Mouse (Mus musculus): ENCODE data around the gene Selplg. TPM values are rescaled to one million over a fixed set of nuclear protein-coding genes. Genes with fewer than 3 reads are reported as not detected.
"Not testable (repeated sequence)": the region's sequence is repeated elsewhere in the genome, so short reads cannot be mapped to it uniquely, and the experiment has no call there.

The Selplg gene
- polyA plus RNA-seq, 1 experiment: 11.7 TPM

GRCm38 (mm10) chr5:113789075-113789788, 43.2 kb downstream of the Selplg start:
- TF ChIP-seq CTCF (IDR thresholded peaks at IDR 0.05; ENCODE audit: control insufficient read depth, insufficient read depth, insufficient replicate concordance, low read depth, low read length) (no peak), POLR2A (IDR thresholded peaks at IDR 0.05; ENCODE audit: control insufficient read depth, low read depth, low read length) (no peak)
- Histone ChIP-seq H3K27me3 (ENCODE audit: control insufficient read depth, insufficient read depth, low read length) (no peaks in the 10 kb centered on the region), H3K4me1 (ENCODE audit: control insufficient read depth, insufficient read depth, low read length) (no peaks in the 10 kb centered on the region), H3K36me3 (ENCODE audit: control insufficient read depth, insufficient read depth, low read length) (no peaks in the 10 kb centered on the region), H3K4me3 (ENCODE audit: control insufficient read depth, low read depth, low read length) (no peak overlapping the region), H3K27ac (ENCODE audit: control insufficient read depth, insufficient read depth, low read depth, low read length) (no peak overlapping the region)

- H3K4me3 ChIP-seq (ENCODE audit: control insufficient read depth, low read depth, low read length): no peak overlapping the region
- H3K27ac ChIP-seq (ENCODE audit: control insufficient read depth, insufficient read depth, low read depth, low read length): no peak overlapping the region
- H3K27me3 ChIP-seq (ENCODE audit: control insufficient read depth, insufficient read depth, low read length): no peaks in the 10 kb centered on the region
- H3K4me1 ChIP-seq (ENCODE audit: control insufficient read depth, insufficient read depth, low read length): peaks cover under 1% of the 10 kb centered on the region; the same call in 1 of the 2 replicates
- no peaks in the 10 kb centered on the region for H3K36me3 ChIP-seq (ENCODE audit: control insufficient read depth, insufficient read depth, low read length)
- TF ChIP-seq POLR2A (IDR thresholded peaks at IDR 0.05; ENCODE audit: control insufficient read depth, low read depth, low read length) (no peak), CTCF (IDR thresholded peaks at IDR 0.05; ENCODE audit: control insufficient read depth, insufficient read depth, insufficient replicate concordance, low read depth, low read length) (no peak)
Measured at GRCm38 (mm10) chr5:113788645-113789044, 43.8 kb downstream of the Selplg start.

GRCm38 (mm10) chr5:113786985-113787384, 45.5 kb downstream of the Selplg start:
- Histone ChIP-seq H3K27ac (ENCODE audit: control insufficient read depth, insufficient read depth, low read depth, low read length) (no peak overlapping the region), H3K4me1 (ENCODE audit: control insufficient read depth, insufficient read depth, low read length) (peaks cover 5% of the 10 kb centered on the region; the same call in 1 of the 2 replicates), H3K4me3 (ENCODE audit: control insufficient read depth, low read depth, low read length) (no peak overlapping the region), H3K27me3 (ENCODE audit: control insufficient read depth, insufficient read depth, low read length) (no peaks in the 10 kb centered on the region), H3K36me3 (ENCODE audit: control insufficient read depth, insufficient read depth, low read length) (no peaks in the 10 kb centered on the region)
- TF ChIP-seq CTCF (IDR thresholded peaks at IDR 0.05; ENCODE audit: control insufficient read depth, insufficient read depth, insufficient replicate concordance, low read depth, low read length) (no peak), POLR2A (IDR thresholded peaks at IDR 0.05; ENCODE audit: control insufficient read depth, low read depth, low read length) (no peak)

- H3K4me3 ChIP-seq (ENCODE audit: control insufficient read depth, low read depth, low read length); H3K27me3 ChIP-seq (ENCODE audit: control insufficient read depth, insufficient read depth, low read length); H3K27ac ChIP-seq (ENCODE audit: control insufficient read depth, insufficient read depth, low read depth, low read length); H3K36me3 ChIP-seq (ENCODE audit: control insufficient read depth, insufficient read depth, low read length); H3K4me1 ChIP-seq (ENCODE audit: control insufficient read depth, insufficient read depth, low read length): not testable (repeated sequence)
Measured at GRCm38 (mm10) chr5:113784104-113784503, 48.3 kb downstream of the Selplg start.

- Histone ChIP-seq H3K36me3 (ENCODE audit: control insufficient read depth, insufficient read depth, low read length) (no peaks in the 10 kb centered on the region), H3K4me3 (ENCODE audit: control insufficient read depth, low read depth, low read length) (no peak overlapping the region), H3K27ac (ENCODE audit: control insufficient read depth, insufficient read depth, low read depth, low read length) (no peak overlapping the region), H3K4me1 (ENCODE audit: control insufficient read depth, insufficient read depth, low read length) (peaks cover 5% of the 10 kb centered on the region; the same call in 1 of the 2 replicates), H3K27me3 (ENCODE audit: control insufficient read depth, insufficient read depth, low read length) (no peaks in the 10 kb centered on the region)
- TF ChIP-seq CTCF (IDR thresholded peaks at IDR 0.05; ENCODE audit: control insufficient read depth, insufficient read depth, insufficient replicate concordance, low read depth, low read length) (no peak), POLR2A (IDR thresholded peaks at IDR 0.05; ENCODE audit: control insufficient read depth, low read depth, low read length) (no peak)
Measured at GRCm38 (mm10) chr5:113783581-113784001, 48.9 kb downstream of the Selplg start.

- no peak overlapping the region for H3K27ac ChIP-seq (ENCODE audit: control insufficient read depth, insufficient read depth, low read depth, low read length)
- TF ChIP-seq CTCF (IDR thresholded peaks at IDR 0.05; ENCODE audit: control insufficient read depth, insufficient read depth, insufficient replicate concordance, low read depth, low read length) (no peak), POLR2A (IDR thresholded peaks at IDR 0.05; ENCODE audit: control insufficient read depth, low read depth, low read length) (no peak)
- no peaks in the 10 kb centered on the region for H3K27me3 ChIP-seq (ENCODE audit: control insufficient read depth, insufficient read depth, low read length)
Measured at GRCm38 (mm10) chr5:113782624-113783023, 49.8 kb downstream of the Selplg start.

GRCm38 (mm10) chr5:113781875-113782274, 50.6 kb downstream of the Selplg start:
- Histone ChIP-seq H3K4me1 (ENCODE audit: control insufficient read depth, insufficient read depth, low read length) (peaks cover 5% of the 10 kb centered on the region; the same call in 1 of the 2 replicates), H3K27me3 (ENCODE audit: control insufficient read depth, insufficient read depth, low read length) (no peaks in the 10 kb centered on the region), H3K27ac (ENCODE audit: control insufficient read depth, insufficient read depth, low read depth, low read length) (no peak overlapping the region), H3K4me3 (ENCODE audit: control insufficient read depth, low read depth, low read length) (no peak overlapping the region), H3K36me3 (ENCODE audit: control insufficient read depth, insufficient read depth, low read length) (no peaks in the 10 kb centered on the region)
- no peak for TF ChIP-seq POLR2A (IDR thresholded peaks at IDR 0.05; ENCODE audit: control insufficient read depth, low read depth, low read length)
- no peak for TF ChIP-seq CTCF (IDR thresholded peaks at IDR 0.05; ENCODE audit: control insufficient read depth, insufficient read depth, insufficient replicate concordance, low read depth, low read length)

More at GRCm38 (mm10) chr5:113782624-113783023, 49.8 kb downstream of the Selplg start:
- Histone ChIP-seq H3K4me1 (ENCODE audit: control insufficient read depth, insufficient read depth, low read length) (peaks cover 5% of the 10 kb centered on the region; the same call in 1 of the 2 replicates), H3K4me3 (ENCODE audit: control insufficient read depth, low read depth, low read length) (no peak overlapping the region), H3K36me3 (ENCODE audit: control insufficient read depth, insufficient read depth, low read length) (no peaks in the 10 kb centered on the region)

Data from testis, adult 2 months (tissue).